Mouse (Mus musculus) liver, postnatal 0 days (tissue): ENCODE results near the gene Ppp1r8. TPM values are rescaled to one million over a fixed set of nuclear protein-coding genes. Genes with fewer than 3 reads are reported as not detected.
"Not testable (repeated sequence)": the region's sequence is repeated elsewhere in the genome, so short reads cannot be mapped to it uniquely, and the experiment has no call there.

ENCODE experiments used
- ATAC-seq: fragments of 200-750 bp; cut with Nextera tagmentation; 2 replicates; pipeline ENCODE4 v1.8.0; 2017; ENCODE audit warnings: mild to moderate bottlenecking, moderate library complexity
- DNase-seq: peaks from one replicate; pipeline ENCODE4 v3.0.0-alpha.2; 2016
- H3K27ac ChIP-seq: fragments of 300-500 bp; sonication (generic); 2 replicates; pipeline ENCODE4 v1.5.1; 2014; ENCODE audit warnings: antibody characterized with exemption, moderate library complexity, mild to moderate bottlenecking, low read depth
- H3K27me3 ChIP-seq: fragments of 300-500 bp; sonication (generic); 2 replicates; pipeline ENCODE4 v1.6.1; 2014; ENCODE audit warnings: low read length, control low read depth, mixed read lengths; ENCODE audit not compliant: insufficient read depth
- H3K36me3 ChIP-seq: fragments of 300-500 bp; sonication (generic); replicated peaks from 2 replicates; pipeline ENCODE4 v1.6.1; 2014; ENCODE audit warnings: mild to moderate bottlenecking, control low read depth, low read length, moderate library complexity, mixed read lengths; ENCODE audit not compliant: insufficient read depth
- H3K4me1 ChIP-seq: fragments of 300-500 bp; sonication (generic); 2 replicates; pipeline ENCODE4 v1.6.1; 2014; ENCODE audit warnings: antibody characterized with exemption, mild to moderate bottlenecking, control low read depth; ENCODE audit not compliant: insufficient read depth
- H3K4me2 ChIP-seq: fragments of 300-500 bp; sonication (generic); 2 replicates; pipeline ENCODE4 v1.6.1; 2014; ENCODE audit warnings: low read depth, mild to moderate bottlenecking, low read length, moderate library complexity, mixed read lengths
- H3K4me3 ChIP-seq: fragments of 300-500 bp; sonication (generic); 2 replicates; pipeline ENCODE4 v1.5.1; 2014; ENCODE audit warnings: low read depth, low read length
- H3K9ac ChIP-seq: fragments of 300-500 bp; sonication (generic); replicated peaks from 2 replicates; pipeline ENCODE4 v1.6.1; 2014; ENCODE audit warnings: mild to moderate bottlenecking, moderate library complexity
- H3K9me3 ChIP-seq: fragments of 300-500 bp; sonication (generic); 2 replicates; pipeline ENCODE4 v1.6.1; 2016; ENCODE audit warnings: mild to moderate bottlenecking, control low read depth, low read length, mixed read lengths
- CTCF ChIP-seq: sonication (generic); IDR thresholded peaks from 2 replicates; pipeline ENCODE4 v1.5.1; 2016; ENCODE audit warnings: antibody characterized with exemption, low read depth
- EP300 ChIP-seq: IDR thresholded peaks from 2 replicates; pipeline ENCODE4 v1.6.1; 2016; ENCODE audit warnings: antibody characterized with exemption, low read depth, mild to moderate bottlenecking
- WGBS: fragments of 180-500 bp; shearing (Covaris S2); extraction: QIAGEN DNeasy Blood & Tissue Kit; methylation state at CpG from one replicate; pipeline ENCODE4 v1.1.7; 2014; ENCODE audit not compliant: insufficient replicate concordance; 5-methylcytosine and 5-hydroxymethylcytosine counted together
- polyA plus RNA-seq: library from polyadenylated mRNA; unstranded; fragments of >200 nt; fragmentation: Nextera tagmentation; extraction: Ambion mirVana; gene quantifications from 2 replicates; pipeline ENCODE4 v1.2.1, GENCODE M21; 2015

The Ppp1r8 gene
- polyA plus RNA-seq, 1 experiment from 2014 or later, result 11.1 TPM

DNA sequence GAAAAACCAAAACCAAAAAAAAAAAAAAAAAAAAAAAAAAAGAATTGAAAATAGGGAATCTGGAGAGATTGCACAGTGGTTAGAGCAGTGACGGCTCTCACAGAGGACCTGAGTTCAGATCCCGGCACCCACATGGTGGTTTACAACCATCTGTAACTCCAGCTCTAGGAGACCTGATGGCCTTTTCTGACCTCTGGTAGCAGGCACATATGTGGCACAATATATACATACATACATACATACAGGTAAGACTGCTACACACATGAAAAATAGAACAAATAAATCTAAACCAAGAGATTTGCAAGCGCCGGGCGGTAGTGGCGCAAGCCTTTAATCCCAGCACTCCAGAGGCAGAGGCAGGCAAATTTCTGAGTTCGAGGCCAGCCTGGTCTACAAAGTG is 39.1 kb downstream of the Ppp1r8 start:
- no peak overlapping the region; the same call in 1 of the 2 replicates for H3K4me2 ChIP-seq
- TF ChIP-seq EP300, result no peak
- H3K4me1 ChIP-seq, result peaks cover 30% of the 10 kb centered on the region
- ATAC-seq (no peak), DNase-seq (no peak)
- no peaks in the 10 kb centered on the region for H3K36me3 ChIP-seq
- no peaks in the 10 kb centered on the region for H3K27me3 ChIP-seq
- H3K4me3 ChIP-seq, result no peak overlapping the region
- 87% methylated on average over 7 of the region's 7 CpGs for WGBS
- no peak overlapping the region for H3K9ac ChIP-seq
- H3K9me3 ChIP-seq, result no peaks in the 10 kb centered on the region
- H3K27ac ChIP-seq, result no peak overlapping the region; the same call in 1 of the 2 replicates

DNA sequence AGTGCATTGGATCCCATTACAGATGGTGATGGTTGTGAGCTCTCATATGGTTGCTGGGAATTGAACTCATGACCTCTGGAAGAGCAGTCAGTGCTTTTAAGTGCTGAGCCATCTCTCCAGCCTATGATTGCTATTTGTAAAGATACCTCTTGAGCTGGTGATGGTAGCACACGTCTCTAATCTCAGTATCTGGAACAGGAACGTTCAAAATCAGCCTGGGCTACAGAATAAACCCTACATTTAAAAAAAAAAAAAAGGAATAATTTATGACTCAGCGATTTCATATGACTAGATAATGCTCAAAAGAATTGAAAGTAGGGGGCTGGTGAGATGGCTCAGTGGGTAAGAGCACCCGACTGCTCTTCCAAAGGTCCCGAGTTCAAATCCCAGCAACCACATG is 39.8 kb downstream of the Ppp1r8 start:
- H3K4me3 ChIP-seq, result no peak overlapping the region
- 75% methylated on average over 5 of the region's 5 CpGs for WGBS
- no peak for ATAC-seq

DNA sequence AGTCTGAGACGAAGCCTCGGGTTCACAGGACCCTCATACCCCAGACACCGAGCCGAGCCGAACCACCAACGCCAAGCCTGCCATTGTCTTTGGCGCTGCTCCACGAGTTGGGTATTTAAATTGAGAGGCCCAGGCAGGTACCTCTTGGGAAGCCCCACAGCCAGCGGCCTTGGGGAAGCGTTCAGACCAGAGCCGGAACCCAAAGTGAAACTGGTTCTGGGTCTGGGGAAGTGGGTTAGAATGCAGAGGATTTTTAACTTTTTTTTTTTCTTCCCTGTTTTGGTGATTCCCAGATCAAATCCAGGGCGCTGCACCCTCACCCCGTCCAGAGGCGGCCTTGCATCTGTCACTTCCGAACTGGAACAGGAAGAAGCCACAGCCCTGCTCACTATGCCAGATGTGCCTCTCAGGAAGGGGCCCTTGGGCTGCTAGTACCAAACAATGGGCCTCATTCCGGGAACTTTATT is 40.8 kb downstream of the Ppp1r8 start:
- ATAC-seq (peak; percentile 39; the same call in 1 of the 2 replicates), DNase-seq (peak; percentile 43)
- peak overlapping the region; percentile 65 for H3K9ac ChIP-seq
- WGBS, result 25% methylated on average over 16 of the region's 16 CpGs
- H3K27me3 ChIP-seq, result no peaks in the 10 kb centered on the region
- H3K27ac ChIP-seq, result peak overlapping the region; percentile 87
- TF ChIP-seq EP300 (no peak), CTCF (no peak)
- peak overlapping the region; percentile 41 for H3K4me3 ChIP-seq
- peak overlapping the region; percentile 69 for H3K4me2 ChIP-seq
- H3K36me3 ChIP-seq, result no peaks in the 10 kb centered on the region
- H3K4me1 ChIP-seq, result peaks cover 23% of the 10 kb centered on the region
- H3K9me3 ChIP-seq, result no peaks in the 10 kb centered on the region

More for the DNA sequence above, 39.8 kb downstream of the Ppp1r8 start:
- no peaks in the 10 kb centered on the region for H3K27me3 ChIP-seq
- H3K36me3 ChIP-seq, result no peaks in the 10 kb centered on the region
- TF ChIP-seq CTCF, result no peak
- no peak for TF ChIP-seq EP300
- no peak overlapping the region for H3K4me2 ChIP-seq
- peaks cover 25% of the 10 kb centered on the region for H3K4me1 ChIP-seq
- no peaks in the 10 kb centered on the region for H3K9me3 ChIP-seq
- no peak overlapping the region for H3K9ac ChIP-seq
- peak overlapping the region; percentile 87; the same call in 1 of the 2 replicates for H3K27ac ChIP-seq
- no peak for DNase-seq

DNA sequence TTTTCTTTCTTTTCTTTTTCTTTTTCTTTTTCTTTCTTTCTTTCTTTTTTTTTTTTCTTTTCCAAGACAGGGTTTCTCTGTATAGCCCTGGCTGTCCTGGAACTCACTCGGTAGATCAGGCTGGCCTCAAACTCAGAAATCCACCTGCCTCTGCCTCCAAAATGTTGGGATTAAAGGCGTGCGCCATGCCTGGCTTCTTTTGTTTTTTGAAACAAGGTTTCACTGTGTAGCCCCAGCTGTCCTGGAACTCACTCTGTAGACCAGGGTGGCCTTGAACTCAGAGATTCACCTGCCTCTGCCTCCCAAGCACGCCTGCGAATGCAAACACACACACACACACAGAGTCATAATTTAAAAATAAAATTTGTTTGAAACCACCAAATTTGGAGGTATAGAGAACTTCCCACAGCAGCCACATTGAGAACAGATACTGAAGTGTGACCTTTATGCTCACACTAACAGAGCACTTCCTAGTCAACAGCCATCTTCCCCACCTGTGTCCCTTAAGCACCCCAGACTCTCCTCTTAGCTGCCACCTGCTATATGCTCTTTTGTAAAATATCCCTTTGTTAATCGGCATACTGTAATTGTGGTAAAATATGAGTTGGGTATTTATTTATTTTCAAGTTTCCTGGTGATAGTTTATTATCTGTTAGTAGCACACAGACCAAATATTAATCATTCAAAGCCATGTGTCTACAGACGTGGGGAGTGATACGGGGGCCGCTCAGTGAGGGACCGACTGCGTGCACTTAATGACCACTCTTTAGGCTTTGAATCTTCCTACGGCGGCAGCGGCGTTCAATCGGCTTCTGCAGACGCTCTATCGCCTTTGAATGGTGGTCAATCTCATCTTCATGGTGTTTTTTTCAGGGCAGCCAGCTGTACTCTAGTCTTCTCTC is 41.5 kb downstream of the Ppp1r8 start:
- 58% methylated on average over 18 of the region's 18 CpGs for WGBS
- Histone ChIP-seq H3K27ac (peak overlapping the region; percentile 87), H3K9me3 (no peaks in the 10 kb centered on the region), H3K9ac (peak overlapping the region; percentile 65), H3K4me2 (peak overlapping the region; percentile 69), H3K36me3 (no peaks in the 10 kb centered on the region), H3K4me3 (peak overlapping the region; percentile 41), H3K4me1 (peaks cover 26% of the 10 kb centered on the region), H3K27me3 (no peaks in the 10 kb centered on the region)
- DNase-seq, result no peak
- TF ChIP-seq EP300, result peak; percentile 79
- no peak for TF ChIP-seq CTCF
- ATAC-seq, result peak; percentile 69

DNA sequence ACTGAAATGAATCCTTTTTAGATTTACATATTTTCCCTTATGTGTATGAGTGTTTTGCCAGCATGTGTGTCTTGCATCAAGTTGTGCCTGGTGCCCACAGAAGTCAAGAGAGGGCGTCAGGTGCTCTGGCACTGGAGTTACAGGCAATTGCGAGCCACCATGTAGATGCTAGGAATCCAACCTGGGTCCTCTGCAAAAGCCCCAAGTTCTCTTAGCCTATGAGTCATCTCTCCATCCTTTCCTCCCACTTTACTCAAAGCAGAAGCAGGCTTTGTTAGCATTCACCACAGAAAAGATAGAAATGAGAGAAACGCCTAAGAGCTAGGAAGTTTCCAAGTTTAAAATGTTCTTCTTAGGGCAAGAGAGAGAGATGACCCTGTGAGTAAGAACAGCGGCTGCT is 43.1 kb downstream of the Ppp1r8 start:
- H3K36me3 ChIP-seq, result no peaks in the 10 kb centered on the region
- peaks cover 9% of the 10 kb centered on the region; the same call in 1 of the 2 replicates for H3K27me3 ChIP-seq
- DNase-seq (no peak), ATAC-seq (no peak)
- H3K4me2 ChIP-seq, result no peak overlapping the region
- H3K27ac ChIP-seq, result no peak overlapping the region
- WGBS, result 80% methylated on average over 4 of the region's 4 CpGs
- TF ChIP-seq EP300, result no peak
- no peak for TF ChIP-seq CTCF
- H3K9me3 ChIP-seq, result no peaks in the 10 kb centered on the region
- H3K4me3 ChIP-seq, result no peak overlapping the region
- H3K4me1 ChIP-seq, result peaks cover 24% of the 10 kb centered on the region; the same call in 1 of the 2 replicates
- H3K9ac ChIP-seq, result no peak overlapping the region

DNA sequence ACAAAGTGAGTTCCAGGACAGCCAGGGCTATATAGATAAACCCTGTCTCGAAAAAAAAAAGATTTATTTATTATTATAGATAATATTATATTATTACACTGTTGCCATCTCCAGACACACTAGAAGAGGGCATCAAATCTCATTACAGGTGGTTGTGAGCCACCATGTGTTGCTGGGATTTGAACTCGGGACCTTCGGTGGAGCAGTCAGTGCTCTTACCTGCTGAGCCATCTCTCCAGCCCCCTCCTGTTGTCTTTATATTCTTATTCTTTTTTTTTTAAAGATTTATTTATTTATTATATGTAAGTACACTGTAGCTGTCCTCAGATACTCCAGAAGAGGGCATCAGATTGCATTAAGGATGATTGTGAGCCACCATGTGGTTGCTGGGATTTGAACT is 44.3 kb downstream of the Ppp1r8 start:
- ATAC-seq, H3K4me3 ChIP-seq: not testable (repeated sequence)
- WGBS, result 83% methylated on average over 3 of the region's 3 CpGs

More for the DNA sequence above, 44.3 kb downstream of the Ppp1r8 start:
- peaks cover 26% of the 10 kb centered on the region; the same call in 1 of the 2 replicates for H3K4me1 ChIP-seq
- H3K4me2 ChIP-seq, H3K9me3 ChIP-seq, H3K27ac ChIP-seq, H3K36me3 ChIP-seq, H3K27me3 ChIP-seq, DNase-seq, H3K9ac ChIP-seq: not testable (repeated sequence)
